Mouse (Mus musculus) heart, adult 18-20 months (tissue): Measurements from ENCODE around the gene Metrnl. TPM values are rescaled to one million over a fixed set of nuclear protein-coding genes. Genes with fewer than 3 reads are reported as not detected.
A peak's percentile ranks its signal among the peaks of the same experiment; 100 is the strongest.
"Not testable (repeated sequence)": the region's sequence is repeated elsewhere in the genome, so short reads cannot be mapped to it uniquely, and the experiment has no call there.

Experiments
- DNase-seq, 2 experiments: peaks; one replicate each; pipeline ENCODE4 v3.0.0; 2021 to 2022; ENCODE audit warnings: mixed read lengths in 1 of 2
- long read RNA-seq, 2 experiments: library from polyadenylated mRNA; stranded (forward); transcript quantifications; one replicate each; pipeline ENCODE4 v2.0.0; 2021
- total RNA-seq, 2 experiments: library from RNA; stranded (reverse); gene quantifications; 2 replicates each; pipeline ENCODE4 v1.2.3; 2021

Gene Metrnl
- total RNA-seq, result 10 to 100 TPM; 14.9 to 19.8 TPM
- long read RNA-seq, experiment 1, transcript Metrnl-201 (4 exons, 1,401 nt), result major isoform, 12 of 27 reads
- long read RNA-seq, experiment 1, partial matches to known transcripts, result 2 of 27 reads
- long read RNA-seq, experiment 1, other reads (novel, unspliced or antisense), result 13 of 27 reads
- long read RNA-seq, experiment 2, transcript Metrnl-201 (4 exons, 1,401 nt), result major isoform, 10 of 25 reads
- long read RNA-seq, experiment 2, partial matches to known transcripts, result 0 of 25 reads
- long read RNA-seq, experiment 2, other reads (novel, unspliced or antisense), result 15 of 25 reads

DNA sequence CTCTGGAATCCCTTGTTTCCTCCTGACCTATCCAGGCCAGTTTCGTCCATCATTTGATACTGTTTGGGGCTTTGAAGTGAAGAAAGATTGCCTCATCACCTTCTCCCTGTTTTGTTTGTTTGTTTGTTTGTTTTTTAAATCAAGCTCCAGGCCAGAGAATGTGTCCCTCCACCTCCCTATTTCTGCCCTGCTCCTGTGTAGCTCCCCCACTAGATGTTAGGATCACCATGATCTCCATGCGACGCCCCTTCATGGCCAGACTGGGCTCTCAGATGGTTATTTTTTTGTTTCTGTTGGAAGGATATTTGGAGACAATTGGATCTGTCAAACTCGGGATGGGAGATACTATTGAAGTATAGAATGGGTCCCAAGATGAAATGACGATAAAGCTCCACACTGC, at the start of gene Metrnl:
Gene Metrnl, plus strand, starts transcription at position 301 of the 400 bp plus-strand sequence.
- no peak for DNase-seq

DNA sequence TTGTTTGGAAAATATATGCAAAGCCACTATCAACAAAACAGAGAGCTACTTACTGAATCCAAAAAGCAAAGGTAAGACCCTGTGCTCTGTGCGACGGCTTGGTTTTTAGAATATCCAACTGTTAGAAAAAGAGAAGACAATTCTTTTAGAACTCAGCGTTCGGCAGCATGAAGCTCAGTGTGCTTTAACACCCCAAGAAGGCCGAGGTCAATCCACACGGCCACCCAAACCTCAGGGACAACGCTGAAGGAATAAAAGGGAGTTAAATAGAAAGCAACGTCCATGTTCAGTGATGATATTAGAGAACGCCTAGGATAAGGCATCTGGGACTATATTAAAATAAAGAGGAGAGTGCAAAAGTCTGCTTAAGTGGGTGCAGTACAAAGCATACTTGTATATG, 49.8 kb upstream of the Metrnl start:
- DNase-seq, result no peak

DNA sequence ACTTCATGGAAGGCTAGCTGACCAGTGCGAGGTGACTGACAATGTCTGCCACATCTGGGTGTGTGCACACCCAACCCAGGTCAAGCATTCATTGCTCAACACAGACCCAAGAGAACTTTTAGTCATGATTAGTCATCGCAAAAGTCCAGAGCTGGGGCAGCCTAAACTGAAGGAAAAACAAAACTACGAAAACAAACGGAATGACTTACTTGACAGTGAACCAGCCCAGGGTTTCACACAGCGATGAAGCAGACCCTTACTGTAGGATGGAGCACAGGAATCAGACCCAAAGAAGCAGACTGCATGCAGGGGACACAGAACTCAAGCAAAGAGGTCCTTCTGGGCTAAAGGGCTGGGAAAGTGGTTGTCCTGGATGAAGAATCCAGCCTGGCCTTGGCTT, 49.4 kb upstream of the Metrnl start:
- DNase-seq, result peak; percentile 68 to 70

DNA sequence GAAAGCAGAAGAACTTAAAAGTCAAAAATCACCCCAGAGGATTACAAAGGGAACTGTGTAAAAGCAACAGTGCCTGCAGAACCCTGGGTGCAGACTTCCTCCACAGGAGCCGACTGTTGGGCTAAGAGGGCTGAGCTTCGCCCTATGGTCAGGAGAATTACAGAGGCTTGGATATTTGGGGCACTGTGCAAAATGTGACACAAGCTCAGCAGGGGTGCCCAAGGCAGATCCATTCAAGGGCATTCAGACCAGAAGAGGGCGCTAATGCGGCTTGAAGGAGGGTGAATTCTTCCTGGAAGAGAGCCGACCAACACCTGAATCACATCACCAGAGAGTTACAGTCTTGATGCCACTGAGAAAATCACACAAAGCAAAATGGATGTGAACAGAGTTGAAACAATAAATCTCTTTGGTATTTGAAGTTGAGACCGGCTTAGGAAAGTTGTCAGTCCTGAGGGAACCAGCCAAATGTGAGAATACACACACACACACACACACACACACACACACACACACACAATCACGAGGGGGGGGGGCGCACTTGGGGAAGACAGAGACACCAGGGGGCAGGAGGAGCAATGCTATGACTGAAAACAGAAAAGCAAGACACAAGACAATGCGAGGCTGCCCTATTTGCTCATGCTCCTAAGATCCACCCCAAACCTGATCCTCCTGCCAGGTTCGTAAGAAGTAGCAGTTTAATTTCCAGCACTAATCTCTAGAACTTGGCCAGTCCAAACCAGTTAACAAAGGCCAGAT, 48.6 kb upstream of the Metrnl start:
- peak; percentile 73 to 86 for DNase-seq

DNA sequence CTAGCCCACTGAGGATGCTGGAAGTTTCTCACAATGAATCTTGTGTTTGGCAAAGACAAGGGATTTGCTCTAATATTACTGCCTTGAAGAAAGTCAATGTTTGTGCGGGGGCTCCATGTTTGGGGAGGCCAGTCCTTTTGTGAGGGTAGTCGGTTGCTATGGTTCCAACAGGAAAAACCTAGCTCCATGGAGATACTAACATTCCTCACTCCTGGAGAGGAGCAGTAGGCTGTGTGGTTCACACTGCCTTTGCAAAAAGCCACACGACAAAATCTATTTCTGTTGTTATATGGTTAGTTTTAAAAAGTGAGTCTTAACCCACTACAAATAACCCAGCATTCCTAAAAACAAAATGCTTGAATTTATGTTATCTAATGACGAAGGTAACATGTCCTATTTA, 47.7 kb upstream of the Metrnl start:
- DNase-seq, result no peak

DNA sequence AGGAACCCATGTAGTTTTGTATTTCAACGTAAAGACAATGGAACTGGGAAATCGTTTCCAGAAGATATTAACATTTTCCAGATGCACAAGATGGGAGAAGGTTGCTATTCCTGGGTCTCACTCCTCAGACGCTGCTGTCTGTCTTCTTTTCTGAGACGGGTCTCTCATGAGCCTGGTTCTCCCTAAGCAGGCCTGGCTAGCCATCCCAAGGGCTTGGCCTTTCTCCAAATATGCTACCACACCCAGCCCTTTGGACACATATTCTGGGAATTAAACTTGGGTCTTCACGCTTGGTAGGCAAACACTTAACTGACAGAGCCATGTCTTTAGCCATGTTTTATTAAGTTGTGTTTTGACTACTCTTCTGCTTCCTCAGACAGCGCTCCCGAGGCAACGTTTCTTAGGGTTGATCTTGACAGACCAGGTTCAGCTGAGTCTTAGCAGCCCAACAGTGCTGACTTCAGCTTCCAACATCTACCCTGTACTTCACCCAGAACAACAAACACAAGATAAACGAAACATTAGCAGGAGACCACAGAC, 46.9 kb upstream of the Metrnl start:
- peak in 1 of 2 experiments; percentile 29 for DNase-seq

DNA sequence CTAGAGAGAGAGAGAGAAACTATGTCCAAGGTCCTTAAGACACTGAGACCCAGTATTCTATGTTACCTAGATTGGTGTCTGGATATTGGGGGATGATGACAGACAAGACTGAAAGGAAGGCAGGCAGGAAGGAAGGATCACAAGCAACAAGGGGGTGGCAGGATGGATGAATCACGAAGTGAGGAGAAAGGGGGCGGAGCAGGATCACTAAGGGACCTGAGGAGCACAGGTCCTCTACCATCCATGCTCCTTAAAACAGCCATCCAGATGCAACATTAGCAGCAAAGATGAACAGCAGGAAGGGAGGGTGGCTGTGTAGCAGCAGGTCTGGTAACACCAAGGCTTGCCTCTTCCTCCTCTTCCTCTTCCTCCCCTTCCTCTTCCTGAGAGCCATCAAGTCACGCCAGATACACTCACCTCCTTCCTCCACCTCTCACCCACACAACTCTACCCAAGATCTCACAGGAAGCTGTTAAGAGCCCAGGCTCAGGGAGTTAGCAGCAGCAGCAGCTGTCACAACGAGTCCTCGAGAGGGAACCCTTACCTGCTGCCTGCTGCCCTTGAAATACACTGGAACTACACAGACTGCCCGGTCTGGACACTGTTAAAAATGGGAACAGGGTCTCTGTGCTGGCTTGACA, 46.1 kb upstream of the Metrnl start:
- DNase-seq, result no peak

DNA sequence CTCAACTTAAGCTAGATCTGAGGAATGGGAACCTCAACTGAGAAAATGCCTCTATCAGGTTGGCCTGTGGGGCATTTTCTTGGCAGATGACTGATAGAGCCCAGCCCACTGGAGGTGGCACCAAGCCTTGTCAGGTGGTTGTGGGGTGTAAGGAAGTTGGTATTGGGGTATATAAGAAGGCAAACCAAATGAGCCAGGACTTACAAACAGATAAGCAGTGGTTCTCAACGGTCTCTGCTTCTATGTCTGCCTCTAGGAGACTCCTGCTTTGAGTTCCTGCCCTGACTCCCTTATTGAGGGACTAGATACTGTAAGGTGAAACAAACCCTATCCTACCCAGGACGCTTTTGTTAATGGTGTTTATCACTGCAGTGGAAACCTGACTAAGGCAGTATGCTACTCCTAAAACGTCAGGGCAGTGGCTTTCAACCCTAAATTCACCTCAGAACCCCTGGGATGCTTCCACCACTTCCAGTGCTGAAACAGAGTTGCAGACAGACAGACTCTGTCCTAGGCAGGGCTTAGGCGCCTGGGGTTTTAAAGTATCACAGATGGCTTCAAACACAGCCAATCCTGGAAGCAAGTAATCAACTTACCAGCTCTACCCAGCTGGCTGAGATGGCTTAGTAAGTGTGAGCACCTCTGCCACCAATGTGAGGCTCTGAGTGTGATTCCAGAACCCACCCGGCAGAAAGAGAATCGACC, 45.4 kb upstream of the Metrnl start:
- no peak for DNase-seq

DNA sequence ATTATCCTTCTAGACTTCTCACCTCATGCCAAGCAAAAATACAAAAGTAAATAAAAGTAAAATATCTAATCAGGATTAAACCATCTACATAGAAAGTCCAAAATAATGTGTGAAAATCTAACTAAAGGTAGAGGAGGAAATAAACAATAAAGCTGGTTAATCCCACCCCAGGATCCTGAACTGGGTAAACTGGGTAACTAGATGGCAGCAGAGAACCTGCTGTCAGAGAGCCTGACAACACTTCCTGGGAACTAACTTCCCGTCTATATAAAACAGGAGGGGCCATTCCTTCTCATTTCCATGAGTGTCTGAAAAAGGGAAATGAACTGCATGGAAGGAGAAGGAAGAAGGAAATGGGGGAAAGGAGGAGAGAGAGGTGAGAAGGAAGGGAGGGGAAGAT, 43.2 kb upstream of the Metrnl start:
- DNase-seq, result no peak

DNA sequence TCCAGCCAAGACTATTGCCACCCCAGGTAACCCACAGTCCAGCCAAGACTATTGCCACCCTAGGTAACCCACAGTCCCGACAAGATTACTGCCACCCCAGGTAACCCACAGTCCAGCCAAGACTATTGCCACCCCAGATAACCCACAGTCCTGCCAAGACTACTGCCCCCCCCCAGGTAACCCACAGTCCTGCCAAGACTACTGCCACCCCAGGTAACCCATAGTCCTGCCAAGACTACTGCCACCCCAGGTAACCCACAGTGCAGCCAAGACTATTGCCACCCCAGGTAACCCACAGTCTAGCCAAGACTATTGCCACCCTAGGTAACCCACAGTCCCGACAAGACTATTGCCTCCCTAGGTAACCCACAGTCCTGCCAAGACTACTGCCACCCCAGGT, 40.7 kb upstream of the Metrnl start:
- DNase-seq, result not testable (repeated sequence)

DNA sequence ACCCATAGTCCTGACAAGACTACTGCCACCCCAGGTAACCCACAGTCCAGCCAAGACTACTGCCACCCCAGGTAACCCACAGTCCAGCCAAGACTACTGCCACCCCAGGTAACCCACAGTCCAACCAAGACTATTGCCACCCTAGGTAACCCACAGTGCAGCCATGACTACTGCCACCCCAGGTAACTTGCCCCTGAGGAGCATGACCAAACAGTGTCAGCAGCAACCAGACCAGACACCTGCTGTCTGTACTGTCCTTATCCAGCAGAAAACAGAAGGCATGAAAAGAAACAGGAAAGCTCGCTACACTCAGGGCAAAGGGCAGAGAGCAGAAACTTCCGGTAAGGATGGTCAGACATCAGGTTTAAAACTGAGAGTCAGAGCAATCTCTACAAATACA, 40.2 kb upstream of the Metrnl start:
- no peak for DNase-seq

DNA sequence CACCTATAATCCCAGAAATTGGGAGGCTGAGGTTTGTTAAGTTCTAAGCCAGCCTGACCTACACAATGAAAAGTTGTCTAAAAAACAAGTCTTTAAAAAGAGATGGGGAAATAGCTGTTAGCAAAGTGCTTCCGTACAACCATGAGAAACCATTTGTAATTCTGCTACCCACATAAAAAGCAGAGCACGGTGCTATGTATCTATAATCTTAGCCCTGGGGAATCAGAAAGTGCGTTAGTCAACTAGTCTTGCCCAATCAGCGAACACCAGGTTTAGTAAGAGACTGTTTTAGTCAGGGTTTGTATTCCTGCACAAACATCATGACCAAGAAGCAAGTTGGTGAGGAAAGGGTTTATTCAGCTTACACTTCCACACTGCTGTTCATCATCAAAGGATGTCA, 33.8 kb upstream of the Metrnl start:
- no peak for DNase-seq

DNA sequence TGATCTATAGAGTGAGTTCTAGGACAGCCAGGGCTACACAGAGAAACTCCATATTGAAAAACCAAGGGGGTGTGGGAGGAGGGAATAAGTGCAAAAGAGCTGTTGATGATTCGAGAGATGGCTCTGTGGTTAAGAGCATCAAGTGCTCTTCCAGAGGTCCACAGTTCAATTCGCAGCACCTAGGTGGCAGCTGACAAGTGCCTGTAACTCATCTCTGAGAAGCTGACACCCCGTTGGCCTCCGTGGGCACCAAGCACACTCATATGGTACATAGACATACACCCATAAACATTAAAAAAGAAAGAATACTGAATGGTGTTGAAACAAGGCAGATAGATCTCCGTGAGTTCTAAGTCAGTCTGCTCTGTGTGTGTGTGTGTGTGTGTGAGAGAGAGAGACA, 32.6 kb upstream of the Metrnl start:
- DNase-seq, result no peak

DNA sequence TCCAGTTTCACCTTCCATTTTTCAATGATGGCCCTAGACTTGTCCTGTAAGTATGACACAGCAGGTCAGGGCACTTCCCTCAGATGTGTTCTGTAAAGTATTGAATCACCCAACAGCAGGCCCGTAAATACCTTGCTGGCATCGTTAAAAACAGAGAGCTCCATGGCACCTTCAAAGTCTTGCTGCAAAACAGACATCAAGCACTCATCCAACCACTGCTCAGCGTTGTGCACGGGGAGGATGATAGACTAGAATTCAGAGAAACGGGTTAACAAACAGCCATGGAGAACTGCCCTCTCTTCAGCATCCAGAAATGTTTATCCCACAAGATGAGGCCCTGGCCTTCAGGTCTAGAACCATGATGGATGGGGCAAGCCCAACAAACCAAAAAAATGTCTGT, 30.4 kb upstream of the Metrnl start:
- DNase-seq, result no peak

DNA sequence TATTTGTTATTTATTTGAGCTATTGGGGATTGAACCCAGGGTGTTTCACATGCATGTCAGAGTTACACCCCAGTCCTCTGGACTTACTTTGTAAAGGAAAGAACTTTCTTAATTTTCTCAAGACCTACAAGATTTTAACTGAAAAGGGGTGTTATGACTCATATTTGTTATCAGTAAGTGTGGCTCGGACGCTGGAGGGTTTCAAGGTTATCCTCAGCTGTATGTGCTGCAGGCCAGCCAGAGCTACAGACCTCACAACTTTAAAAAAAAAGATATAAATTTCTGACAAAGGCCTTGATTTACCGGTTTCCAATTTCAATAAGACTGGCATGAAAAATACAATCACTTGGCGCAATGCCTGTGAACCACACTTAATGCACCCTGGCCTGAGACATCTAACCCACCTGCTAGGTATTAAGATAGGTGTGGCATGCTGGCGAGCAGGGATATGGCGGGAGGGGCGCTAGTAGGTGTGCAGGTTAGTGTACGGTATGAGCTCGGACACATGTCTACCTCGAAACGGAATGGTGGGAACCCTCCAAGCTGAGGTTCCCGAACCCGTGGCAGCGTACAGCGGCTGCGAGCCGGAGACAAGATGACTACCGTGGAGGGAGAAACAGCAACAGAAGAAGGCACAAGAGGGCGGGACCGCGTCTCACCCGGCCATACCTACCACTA, 28.9 kb upstream of the Metrnl start:
- DNase-seq, result no peak

DNA sequence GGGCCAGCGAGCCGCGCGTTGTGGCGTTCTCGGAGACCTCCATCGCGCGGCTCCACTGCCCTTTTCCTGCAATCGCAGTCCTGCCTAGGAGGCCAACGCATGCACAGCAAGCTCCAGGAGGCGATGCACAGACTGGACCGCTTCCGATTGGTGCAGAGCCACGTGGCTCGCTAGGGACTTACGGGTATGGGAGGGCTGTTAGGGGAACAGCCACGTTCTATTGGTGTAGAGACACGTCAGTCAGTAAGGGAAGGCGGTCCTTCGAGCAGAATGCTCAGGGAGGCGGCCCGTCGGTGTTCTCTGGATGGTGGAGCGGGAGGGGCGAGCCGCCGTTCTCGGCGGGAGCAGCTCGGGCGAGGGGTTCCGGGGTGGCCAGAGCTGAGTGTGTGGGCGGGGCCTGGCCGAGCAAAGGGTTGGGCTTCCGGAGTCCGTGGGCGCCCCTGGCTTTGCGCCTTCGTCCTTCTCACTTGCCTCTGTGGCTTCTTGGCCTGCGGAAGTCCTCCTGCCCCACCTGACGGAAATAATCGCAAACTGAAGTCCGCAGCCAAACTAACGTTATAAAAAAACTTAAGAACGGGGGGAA, 28.3 kb upstream of the Metrnl start, which contains the start of gene B3gntl1:
Gene B3gntl1, minus strand, starts transcription at position 164 of the 583 bp plus-strand sequence.
- peak; percentile 100 for DNase-seq

DNA sequence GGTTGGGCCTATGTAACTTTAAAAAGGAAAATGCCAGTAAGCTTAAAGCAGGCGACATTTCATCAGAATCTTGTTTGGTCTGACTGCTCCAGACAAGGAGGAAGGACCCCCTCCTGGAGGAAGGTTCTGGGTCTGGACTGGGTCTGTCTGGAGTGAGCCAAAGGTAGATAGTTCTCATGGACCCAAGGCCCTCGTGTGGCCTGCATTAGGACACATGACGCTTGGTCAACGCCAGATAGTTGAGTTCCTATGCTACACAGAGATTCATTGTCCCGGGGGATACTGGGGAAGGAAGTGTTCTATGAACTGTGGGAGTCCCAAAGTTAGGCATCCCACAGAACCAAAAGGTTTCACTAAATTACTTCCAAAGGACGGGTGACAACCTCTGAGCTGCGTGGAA, 27.7 kb upstream of the Metrnl start:
- DNase-seq, result no peak

DNA sequence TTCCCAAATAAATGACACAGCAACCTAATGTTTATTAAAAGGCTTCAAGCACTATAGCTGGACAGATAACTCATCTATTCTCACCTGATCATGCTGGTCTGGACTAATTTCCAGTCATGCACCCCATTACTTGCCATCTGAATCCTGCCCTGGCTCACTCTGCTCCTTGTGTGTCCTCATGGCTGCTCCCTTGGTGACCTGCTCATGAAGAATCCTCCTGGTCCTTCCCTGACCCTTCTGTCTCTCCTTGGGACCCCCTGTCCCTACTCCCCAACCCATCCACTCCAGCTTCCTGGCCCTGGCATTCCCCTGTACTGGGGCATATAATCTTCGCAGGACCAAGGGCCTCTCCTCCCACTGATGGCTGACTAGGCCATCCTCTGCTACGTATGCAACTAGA, 24.5 kb upstream of the Metrnl start:
- no peak for DNase-seq

DNA sequence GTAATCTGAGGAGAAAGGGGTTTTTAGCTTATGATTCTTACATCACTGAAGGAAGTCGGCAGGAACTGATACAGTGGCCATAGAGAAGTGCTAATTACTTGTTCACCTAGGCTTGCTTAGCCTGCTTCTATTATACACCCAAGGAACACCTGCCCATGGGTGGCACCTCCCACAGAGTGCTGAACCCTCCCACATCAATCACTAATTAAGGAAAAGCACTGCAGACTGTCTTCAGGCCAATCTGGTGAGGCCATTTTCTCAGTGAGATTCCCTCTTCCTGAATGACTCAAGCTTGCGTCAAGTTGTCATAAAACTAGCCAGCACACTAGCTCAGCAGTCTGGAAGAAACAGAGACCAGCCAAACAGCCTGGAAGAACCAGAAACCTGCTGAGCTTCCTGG, 21.8 kb upstream of the Metrnl start:
- DNase-seq, result no peak

DNA sequence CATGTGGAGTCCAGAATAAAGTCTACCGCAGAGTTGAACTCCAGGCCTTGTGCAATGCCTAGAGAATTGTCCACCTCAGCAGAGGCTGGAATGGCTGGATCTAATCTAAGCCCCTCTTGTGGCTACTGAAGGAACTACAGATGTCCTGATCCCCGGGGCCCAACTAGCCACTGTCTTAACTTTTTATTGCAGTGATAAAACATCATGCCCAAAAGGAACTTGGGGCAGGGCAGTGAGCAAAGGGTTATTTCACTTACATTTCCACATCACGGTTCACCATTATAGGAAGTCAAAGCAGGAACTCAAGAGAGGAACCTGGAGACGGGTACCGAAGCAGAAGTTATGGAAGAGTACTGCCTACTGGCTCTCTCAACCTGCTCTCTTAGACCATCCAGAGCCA, 20.6 kb upstream of the Metrnl start:
- peak; percentile 14 to 45 for DNase-seq

DNA sequence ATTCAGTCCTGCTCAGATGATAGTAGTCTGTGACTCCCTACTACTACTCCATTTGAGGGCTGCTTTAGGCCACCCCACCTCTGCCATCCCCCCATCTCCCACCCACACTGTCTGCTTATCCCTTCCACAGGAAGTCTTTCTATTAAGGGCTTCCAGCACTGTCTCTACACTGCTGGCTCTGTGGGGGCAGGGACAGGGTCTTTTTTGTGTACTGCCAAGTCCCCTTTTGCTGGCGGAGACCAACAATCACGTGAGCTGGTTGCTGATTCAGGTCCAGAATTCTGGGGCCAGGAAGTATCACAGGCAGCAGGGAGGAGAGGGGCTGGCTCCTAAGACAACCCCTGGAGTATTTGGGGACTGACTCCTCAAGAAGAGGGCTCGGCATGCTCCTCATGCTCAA, 18.1 kb upstream of the Metrnl start:
- DNase-seq, result no peak
